Mouse (Mus musculus) stomach, embryonic 14.5 days (tissue): ENCODE measurements around the gene Col9a2. TPM values are rescaled to one million over a fixed set of nuclear protein-coding genes. Genes with fewer than 3 reads are reported as not detected.

Experiments used
- ATAC-seq: fragments of 200-750 bp; cut with Nextera tagmentation; 2 replicates; pipeline ENCODE4 v1.8.0; 2017; ENCODE audit warnings: low read depth, moderate TSS enrichment; ENCODE audit not compliant: insufficient number of reproducible peaks, insufficient read depth, low FRiP score
- H3K27ac ChIP-seq: fragments of 300-500 bp; sonication (generic); 2 replicates; pipeline ENCODE4 v1.5.1; 2014; ENCODE audit warnings: mild to moderate bottlenecking, low read length, moderate library complexity, mixed read lengths
- H3K27me3 ChIP-seq: fragments of 300-500 bp; sonication (generic); 2 replicates; pipeline ENCODE4 v1.6.1; 2014; ENCODE audit warnings: low read length, control low read depth, mixed read lengths; ENCODE audit not compliant: control insufficient read depth, insufficient read depth
- H3K36me3 ChIP-seq: fragments of 300-500 bp; sonication (generic); 2 replicates; pipeline ENCODE4 v1.6.1; 2014; ENCODE audit warnings: mild to moderate bottlenecking, control low read depth, low read length, moderate library complexity, mixed read lengths; ENCODE audit not compliant: control insufficient read depth, insufficient read depth
- H3K4me1 ChIP-seq: fragments of 300-500 bp; sonication (generic); 2 replicates; pipeline ENCODE4 v1.6.1; 2014; ENCODE audit warnings: low read length, control low read depth, mixed read lengths; ENCODE audit not compliant: control insufficient read depth, insufficient read depth
- H3K4me2 ChIP-seq: fragments of 300-500 bp; sonication (generic); replicated peaks from 2 replicates; pipeline ENCODE4 v1.6.1; 2014; ENCODE audit warnings: low read depth, low read length, control low read depth
- H3K4me3 ChIP-seq: fragments of 300-500 bp; sonication (generic); 2 replicates; pipeline ENCODE4 v1.5.1; 2014; ENCODE audit warnings: low read depth, low read length, control low read depth
- H3K9ac ChIP-seq: fragments of 300-500 bp; sonication (generic); replicated peaks from 2 replicates; pipeline ENCODE4 v1.6.1; 2014; ENCODE audit warnings: low read depth, mild to moderate bottlenecking, control low read depth, low read length, moderate library complexity, mixed read lengths
- H3K9me3 ChIP-seq: fragments of 300-500 bp; sonication (generic); 2 replicates; pipeline ENCODE4 v1.6.1; 2016; ENCODE audit warnings: low read depth, low read length, control low read depth; ENCODE audit not compliant: control insufficient read depth
- WGBS: fragments of 180-500 bp; shearing (Covaris S2); extraction: QIAGEN DNeasy Blood & Tissue Kit; methylation state at CpG from one replicate; pipeline ENCODE4 v1.1.7; 2014; 5-methylcytosine and 5-hydroxymethylcytosine counted together
- polyA plus RNA-seq: library from polyadenylated mRNA; unstranded; fragments of >200 nt; fragmentation: Nextera tagmentation; extraction: Ambion mirVana; gene quantifications from 2 replicates; pipeline ENCODE4 v1.2.1, GENCODE M21; 2014

Col9a2 gene
- polyA plus RNA-seq, 1 experiment from 2014 or later, result 8.1 TPM

GRCm38 (mm10) chr4:121004679-121005078 lies 34.5 kb upstream of the Col9a2 start:
- H3K27ac ChIP-seq, result no peak overlapping the region; the same call in 1 of the 2 replicates
- H3K4me3 ChIP-seq, result no peak overlapping the region
- no peaks in the 10 kb centered on the region for H3K36me3 ChIP-seq
- H3K27me3 ChIP-seq, result no peaks in the 10 kb centered on the region
- no peak overlapping the region for H3K4me2 ChIP-seq
- no peak overlapping the region for H3K9ac ChIP-seq
- 62% methylated on average over 4 of the region's 4 CpGs for WGBS
- H3K9me3 ChIP-seq, result no peaks in the 10 kb centered on the region
- ATAC-seq, result no peak
- peaks cover 30% of the 10 kb centered on the region for H3K4me1 ChIP-seq

- no peaks in the 10 kb centered on the region for H3K9me3 ChIP-seq
- H3K27me3 ChIP-seq, result no peaks in the 10 kb centered on the region
- H3K9ac ChIP-seq, result no peak overlapping the region
- no peaks in the 10 kb centered on the region for H3K36me3 ChIP-seq
- no peak for ATAC-seq
- H3K4me2 ChIP-seq, result no peak overlapping the region
- peaks cover 27% of the 10 kb centered on the region for H3K4me1 ChIP-seq
- H3K27ac ChIP-seq, result no peak overlapping the region
- no peak overlapping the region for H3K4me3 ChIP-seq
These were observed 32.2 kb upstream of the Col9a2 start for GRCm38 (mm10) chr4:121007006-121007405.

GRCm38 (mm10) chr4:121008071-121008745 lies 31.0 kb upstream of the Col9a2 start:
- Histone ChIP-seq H3K9ac (no peak overlapping the region), H3K4me1 (peaks cover 17% of the 10 kb centered on the region), H3K36me3 (no peaks in the 10 kb centered on the region), H3K27me3 (no peaks in the 10 kb centered on the region), H3K4me2 (no peak overlapping the region), H3K4me3 (no peak overlapping the region), H3K9me3 (no peaks in the 10 kb centered on the region), H3K27ac (no peak overlapping the region)
- 61% methylated on average over 3 of the region's 3 CpGs for WGBS
- ATAC-seq, result no peak

- H3K36me3 ChIP-seq, result no peaks in the 10 kb centered on the region
- H3K9me3 ChIP-seq, result no peaks in the 10 kb centered on the region
- no peak for ATAC-seq
- no peak overlapping the region for H3K4me2 ChIP-seq
- no peak overlapping the region for H3K4me3 ChIP-seq
- H3K4me1 ChIP-seq, result peaks cover 10% of the 10 kb centered on the region; the same call in 1 of the 2 replicates
- no peak overlapping the region for H3K9ac ChIP-seq
- no peaks in the 10 kb centered on the region for H3K27me3 ChIP-seq
- no peak overlapping the region for H3K27ac ChIP-seq
- WGBS, result 79% methylated on average over 5 of the region's 5 CpGs
These were observed 30.0 kb upstream of the Col9a2 start for GRCm38 (mm10) chr4:121009151-121009550.

GRCm38 (mm10) chr4:121010770-121011549 lies 28.2 kb upstream of the Col9a2 start:
- Histone ChIP-seq H3K27me3 (no peaks in the 10 kb centered on the region), H3K36me3 (no peaks in the 10 kb centered on the region), H3K9me3 (no peaks in the 10 kb centered on the region), H3K27ac (no peak overlapping the region), H3K4me1 (peaks cover 7% of the 10 kb centered on the region; the same call in 1 of the 2 replicates), H3K4me3 (no peak overlapping the region), H3K9ac (no peak overlapping the region), H3K4me2 (no peak overlapping the region)
- WGBS, result 80% methylated on average over 11 of the region's 11 CpGs
- no peak for ATAC-seq

- no peak for ATAC-seq
- Histone ChIP-seq H3K36me3 (no peaks in the 10 kb centered on the region), H3K27ac (no peak overlapping the region), H3K4me2 (no peak overlapping the region), H3K4me3 (no peak overlapping the region), H3K27me3 (no peaks in the 10 kb centered on the region), H3K4me1 (peaks cover 9% of the 10 kb centered on the region; the same call in 1 of the 2 replicates), H3K9ac (no peak overlapping the region), H3K9me3 (no peaks in the 10 kb centered on the region)
- 57% methylated on average over 10 of the region's 10 CpGs for WGBS
These were observed 24.5 kb upstream of the Col9a2 start for GRCm38 (mm10) chr4:121014594-121015267.

- H3K4me2 ChIP-seq, result no peak overlapping the region
- ATAC-seq, result no peak
- H3K9me3 ChIP-seq, result no peaks in the 10 kb centered on the region
- peaks cover 9% of the 10 kb centered on the region; the same call in 1 of the 2 replicates for H3K4me1 ChIP-seq
- WGBS, result 76% methylated on average over 7 of the region's 7 CpGs
- H3K9ac ChIP-seq, result no peak overlapping the region
- no peak overlapping the region for H3K4me3 ChIP-seq
- no peaks in the 10 kb centered on the region for H3K36me3 ChIP-seq
- no peaks in the 10 kb centered on the region for H3K27me3 ChIP-seq
- no peak overlapping the region for H3K27ac ChIP-seq
These were observed 23.9 kb upstream of the Col9a2 start for GRCm38 (mm10) chr4:121015268-121015659.
